Mouse (Mus musculus): ENCODE results near the gene Nudt14. TPM values are rescaled to one million over a fixed set of nuclear protein-coding genes. Genes with fewer than 3 reads are reported as not detected.

The Nudt14 gene
- polyA plus RNA-seq, 1 experiment from 2014 or later = 87.2 TPM

DNA sequence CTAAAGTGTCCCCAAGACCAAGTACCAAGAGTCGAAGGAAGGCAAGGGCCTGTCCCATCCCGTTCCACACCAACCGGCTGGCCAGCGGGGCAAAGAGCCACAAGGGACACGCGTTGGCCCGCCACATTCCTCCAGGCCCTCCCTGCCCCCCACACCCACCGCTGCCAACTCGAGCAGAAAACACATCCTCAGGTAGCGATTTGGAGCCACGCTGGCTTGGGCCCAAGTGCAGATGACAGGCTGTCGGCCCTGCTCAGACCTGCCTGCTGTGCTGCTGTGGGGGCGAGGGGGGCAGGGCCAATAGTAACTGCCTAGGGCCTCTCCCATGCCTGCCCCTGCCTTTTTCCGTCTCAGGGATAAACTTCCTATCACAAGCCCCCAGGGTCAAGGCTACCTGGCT is 14.7 kb downstream of the Nudt14 start:
- Histone ChIP-seq H3K9ac (0 out of 2 replicates have a peak overlapping the region, but pooled peaks have one; percentile 7), H3K4me1 (peaks cover 32% of the 10 kb centered on the region; the same call in 1 of the 2 replicates), H3K27ac (no peak overlapping the region), H3K4me2 (replicated peaks) (peak overlapping the region; percentile 82), H3K9me3 (no peaks in the 10 kb centered on the region), H3K36me3 (no peaks in the 10 kb centered on the region), H3K4me3 (no peak overlapping the region), H3K27me3 (peaks cover 67% of the 10 kb centered on the region)
- 53% methylated on average over 14 of the region's 14 CpGs for WGBS
- no peak for ATAC-seq (ENCODE audit: insufficient number of reproducible peaks, insufficient read depth, low FRiP score, low TSS enrichment)

DNA sequence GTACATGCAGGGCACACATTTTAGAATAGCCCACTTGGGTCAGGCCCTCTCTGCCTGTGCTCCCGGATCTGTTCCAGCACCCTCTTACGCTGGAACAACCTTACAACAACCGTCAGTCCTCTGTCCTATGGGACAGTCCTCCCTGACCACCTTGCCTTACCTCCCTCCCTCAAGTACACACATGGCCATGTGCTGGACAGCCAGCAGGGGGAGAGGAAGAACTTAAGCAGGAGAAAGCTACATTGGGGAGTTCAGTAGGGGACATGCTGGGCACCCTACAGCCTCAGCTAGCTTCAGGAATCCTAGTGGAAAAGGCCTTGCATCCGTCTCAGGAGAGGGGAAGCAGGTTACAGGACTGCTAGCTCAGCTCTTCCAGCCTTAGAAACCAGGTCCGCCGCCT is 16.0 kb downstream of the Nudt14 start:
- ATAC-seq (ENCODE audit: insufficient number of reproducible peaks, insufficient read depth, low FRiP score, low TSS enrichment) = no peak
- WGBS = 73% methylated on average over 6 of the region's 6 CpGs
- Histone ChIP-seq H3K9me3 (no peaks in the 10 kb centered on the region), H3K4me3 (no peak overlapping the region), H3K27me3 (peaks cover 56% of the 10 kb centered on the region), H3K27ac (no peak overlapping the region), H3K4me2 (replicated peaks) (no peak overlapping the region), H3K36me3 (no peaks in the 10 kb centered on the region), H3K4me1 (peaks cover 37% of the 10 kb centered on the region; the same call in 1 of the 2 replicates), H3K9ac (no peak overlapping the region)

DNA sequence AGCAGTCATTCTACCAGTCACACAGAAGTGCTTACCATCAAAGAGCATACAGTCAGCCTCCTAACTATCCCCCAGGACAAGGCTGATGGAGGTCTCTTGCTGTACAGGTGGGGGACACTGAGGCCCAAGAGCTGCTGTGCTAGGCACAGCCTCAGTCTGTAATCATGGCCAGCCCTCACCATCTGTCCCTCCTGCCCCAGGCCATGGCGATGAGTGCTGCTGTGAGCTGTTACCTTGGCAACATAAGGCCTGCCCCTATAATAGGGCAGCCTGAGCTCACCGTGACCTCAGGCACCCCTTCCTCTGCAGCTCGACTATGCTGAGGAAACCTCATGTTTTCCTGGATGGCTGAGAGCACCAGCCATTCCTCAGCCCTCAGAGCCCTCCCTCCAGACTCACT is 19.4 kb downstream of the Nudt14 start:
- Histone ChIP-seq H3K27ac (no peak overlapping the region), H3K36me3 (no peaks in the 10 kb centered on the region), H3K27me3 (peaks cover 24% of the 10 kb centered on the region), H3K4me1 (peaks cover 18% of the 10 kb centered on the region; the same call in 1 of the 2 replicates), H3K4me3 (no peak overlapping the region), H3K4me2 (replicated peaks) (no peak overlapping the region), H3K9ac (no peak overlapping the region), H3K9me3 (no peaks in the 10 kb centered on the region)
- ATAC-seq (ENCODE audit: insufficient number of reproducible peaks, insufficient read depth, low FRiP score, low TSS enrichment) = no peak
- WGBS = 19% methylated on average over 3 of the region's 3 CpGs

DNA sequence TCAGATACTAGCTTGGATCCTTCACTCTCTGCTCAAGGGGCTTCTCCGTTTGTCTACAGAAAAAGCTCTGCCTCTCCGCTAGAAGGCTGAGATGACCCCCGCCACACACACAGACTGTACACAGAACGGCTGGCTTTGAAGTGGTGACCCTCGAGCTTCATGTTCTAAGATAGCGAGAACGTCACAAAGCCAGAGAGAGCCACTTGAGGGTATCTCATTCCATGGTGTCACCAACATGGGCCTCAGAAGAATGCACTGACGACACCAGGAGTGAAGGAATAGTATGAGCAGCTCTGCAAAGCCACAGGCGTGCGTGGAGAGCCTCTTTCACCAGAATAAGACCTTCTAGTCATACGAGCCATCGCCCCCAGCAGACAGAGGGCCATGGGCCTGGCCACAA is 20.4 kb downstream of the Nudt14 start:
- Histone ChIP-seq H3K27ac (no peak overlapping the region), H3K27me3 (peaks cover 14% of the 10 kb centered on the region), H3K9ac (no peak overlapping the region), H3K4me3 (no peak overlapping the region), H3K9me3 (no peaks in the 10 kb centered on the region), H3K36me3 (no peaks in the 10 kb centered on the region), H3K4me2 (replicated peaks) (no peak overlapping the region), H3K4me1 (peaks cover 13% of the 10 kb centered on the region; the same call in 1 of the 2 replicates)
- no peak for ATAC-seq (ENCODE audit: insufficient number of reproducible peaks, insufficient read depth, low FRiP score, low TSS enrichment)
- 77% methylated on average over 12 of the region's 12 CpGs for WGBS

DNA sequence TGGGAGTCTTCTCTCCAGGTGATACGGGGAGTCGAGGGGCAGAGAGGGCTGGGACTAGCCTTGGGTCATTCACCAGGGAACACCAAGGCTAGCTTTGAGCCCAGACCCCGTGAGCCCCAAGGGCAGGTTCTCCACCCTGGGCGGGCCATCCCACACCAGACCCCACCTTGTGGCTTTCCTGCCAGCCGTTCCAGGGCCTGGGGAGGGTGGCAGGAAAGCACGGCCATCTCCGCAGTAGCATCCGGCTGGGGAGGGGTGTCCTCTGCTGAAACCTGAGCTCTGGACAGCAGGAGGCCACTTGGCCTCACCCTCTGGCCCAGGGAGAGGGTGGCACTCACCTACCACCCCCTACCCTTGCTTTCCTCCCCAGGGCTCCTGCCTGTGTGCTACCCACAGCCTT is 24.0 kb downstream of the Nudt14 start:
- no peaks in the 10 kb centered on the region for H3K36me3 ChIP-seq
- no peak overlapping the region for H3K4me3 ChIP-seq
- peaks cover 10% of the 10 kb centered on the region; the same call in 1 of the 2 replicates for H3K4me1 ChIP-seq
- no peak for ATAC-seq (ENCODE audit: insufficient number of reproducible peaks, insufficient read depth, low FRiP score, low TSS enrichment)
- no peaks in the 10 kb centered on the region for H3K9me3 ChIP-seq
- H3K9ac ChIP-seq = no peak overlapping the region; the same call in 1 of the 2 replicates
- H3K27ac ChIP-seq = no peak overlapping the region
- H3K4me2 ChIP-seq (replicated peaks) = no peak overlapping the region
- WGBS = 51% methylated on average over 8 of the region's 8 CpGs
- no peaks in the 10 kb centered on the region for H3K27me3 ChIP-seq

DNA sequence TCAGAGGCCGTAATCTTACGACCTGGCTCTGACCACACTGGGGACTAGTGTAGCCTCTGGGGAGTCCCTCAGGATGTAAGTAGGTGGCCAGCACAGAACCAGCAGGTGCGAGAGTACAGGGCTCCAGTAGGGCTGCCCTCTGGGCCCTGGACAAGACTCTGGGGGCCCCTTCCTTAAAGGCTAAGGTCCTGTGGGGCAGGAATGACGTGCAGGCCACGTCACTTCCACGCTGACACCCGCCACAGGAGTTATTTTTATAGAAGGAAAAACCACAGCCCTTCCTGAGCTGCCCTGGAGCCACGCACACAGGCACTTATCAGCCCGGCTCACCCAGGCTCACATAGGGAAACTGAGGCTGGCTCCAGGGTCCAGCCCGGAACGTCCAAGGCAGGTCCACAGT is 24.4 kb downstream of the Nudt14 start:
- Histone ChIP-seq H3K9me3 (no peaks in the 10 kb centered on the region), H3K36me3 (no peaks in the 10 kb centered on the region), H3K4me1 (peaks cover 7% of the 10 kb centered on the region; the same call in 1 of the 2 replicates), H3K4me3 (no peak overlapping the region), H3K4me2 (replicated peaks) (no peak overlapping the region), H3K27me3 (no peaks in the 10 kb centered on the region), H3K9ac (no peak overlapping the region), H3K27ac (no peak overlapping the region)
- ATAC-seq (ENCODE audit: insufficient number of reproducible peaks, insufficient read depth, low FRiP score, low TSS enrichment) = no peak
- 77% methylated on average over 11 of the region's 11 CpGs for WGBS

DNA sequence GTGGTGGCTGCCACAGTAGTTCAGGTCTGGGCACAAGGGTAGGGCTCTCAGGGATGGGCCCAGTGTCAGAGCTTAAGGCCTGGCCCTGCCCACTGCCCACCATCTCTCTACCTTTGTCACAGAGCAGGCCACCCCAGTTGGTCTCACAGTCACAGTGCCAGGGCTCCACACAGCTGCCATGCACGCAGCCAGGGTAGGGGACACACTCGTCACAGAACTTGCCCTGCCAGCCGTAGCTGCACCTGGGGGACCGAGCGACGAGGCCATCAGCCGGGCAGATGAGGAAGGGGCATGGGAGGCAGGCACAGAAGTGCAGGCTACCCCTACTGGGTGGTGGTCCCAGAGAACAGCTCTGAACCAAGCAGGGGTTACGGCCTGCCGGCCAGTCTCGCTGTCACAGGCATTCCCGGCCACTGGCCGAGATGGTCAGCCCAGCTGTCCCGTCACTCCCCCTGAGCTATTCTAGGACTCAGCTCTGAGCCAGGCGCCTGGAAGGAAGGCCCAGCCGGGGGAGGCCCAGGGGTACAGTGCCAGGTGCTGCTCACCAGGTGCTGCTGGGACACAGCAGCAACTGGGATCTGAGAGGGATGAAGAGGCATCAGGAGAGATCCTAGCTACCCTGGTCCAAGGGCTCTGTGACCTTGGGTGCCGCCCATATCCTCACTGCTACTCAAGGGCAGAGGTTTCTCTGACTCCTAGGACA is 25.1 kb downstream of the Nudt14 start:
- ATAC-seq (ENCODE audit: insufficient number of reproducible peaks, insufficient read depth, low FRiP score, low TSS enrichment) = no peak
- Histone ChIP-seq H3K27me3 (no peaks in the 10 kb centered on the region), H3K4me2 (replicated peaks) (no peak overlapping the region), H3K27ac (no peak overlapping the region), H3K4me1 (peaks cover 2% of the 10 kb centered on the region; the same call in 1 of the 2 replicates), H3K9me3 (no peaks in the 10 kb centered on the region), H3K36me3 (peaks cover 2% of the 10 kb centered on the region; the same call in 1 of the 2 replicates), H3K9ac (no peak overlapping the region), H3K4me3 (no peak overlapping the region)
- WGBS = 81% methylated on average over 16 of the region's 16 CpGs

DNA sequence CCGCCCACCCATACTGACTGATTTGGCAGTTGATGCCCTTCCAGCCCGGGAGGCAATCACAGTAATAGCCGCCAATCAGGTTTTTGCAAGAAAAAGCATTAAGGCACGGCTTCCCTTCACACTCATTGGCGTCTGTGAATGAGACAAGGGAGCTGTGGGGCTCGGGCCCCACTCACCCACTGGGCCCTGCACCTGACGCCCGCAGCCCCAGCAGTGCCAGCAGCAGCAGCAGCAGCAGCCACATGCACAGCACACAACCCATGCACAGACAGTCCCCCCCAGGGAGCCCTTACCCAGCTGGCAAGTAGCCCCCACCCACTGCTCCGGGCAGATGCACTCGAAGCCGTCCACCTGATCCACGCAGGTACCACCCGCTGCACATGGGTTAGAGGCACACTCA is 26.3 kb downstream of the Nudt14 start:
- H3K9me3 ChIP-seq = no peaks in the 10 kb centered on the region
- no peak overlapping the region for H3K9ac ChIP-seq
- H3K36me3 ChIP-seq = peaks cover 6% of the 10 kb centered on the region; the same call in 1 of the 2 replicates
- 82% methylated on average over 13 of the region's 13 CpGs for WGBS
- H3K4me2 ChIP-seq (replicated peaks) = no peak overlapping the region
- no peaks in the 10 kb centered on the region for H3K27me3 ChIP-seq
- H3K4me1 ChIP-seq = no peaks in the 10 kb centered on the region
- no peak overlapping the region for H3K4me3 ChIP-seq
- H3K27ac ChIP-seq = no peak overlapping the region
- no peak for ATAC-seq (ENCODE audit: insufficient number of reproducible peaks, insufficient read depth, low FRiP score, low TSS enrichment)

DNA sequence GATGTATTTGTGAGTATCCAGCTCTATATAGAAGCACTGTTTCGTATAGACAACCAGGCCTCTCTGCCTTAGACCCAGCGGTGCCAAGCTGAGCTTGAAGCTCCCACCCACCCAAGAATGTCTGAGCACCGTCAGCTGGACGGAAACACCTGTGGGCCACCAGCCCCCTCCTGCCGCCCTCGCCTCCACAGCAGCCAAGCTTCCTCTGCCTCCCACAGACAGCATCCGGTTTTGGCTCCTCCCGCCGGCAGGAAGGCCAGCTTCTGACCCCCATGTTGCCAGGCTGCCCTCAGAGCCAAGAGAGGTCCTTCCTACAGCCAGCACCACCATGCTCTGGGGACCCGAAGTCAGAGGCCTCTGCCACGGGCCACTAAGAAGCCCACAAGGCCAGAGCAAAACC is 27.4 kb downstream of the Nudt14 start:
- H3K4me2 ChIP-seq (replicated peaks) = no peak overlapping the region
- no peaks in the 10 kb centered on the region for H3K4me1 ChIP-seq
- H3K9me3 ChIP-seq = no peaks in the 10 kb centered on the region
- no peak for ATAC-seq (ENCODE audit: insufficient number of reproducible peaks, insufficient read depth, low FRiP score, low TSS enrichment)
- no peak overlapping the region for H3K9ac ChIP-seq
- no peaks in the 10 kb centered on the region for H3K27me3 ChIP-seq
- H3K36me3 ChIP-seq = peaks cover 8% of the 10 kb centered on the region; the same call in 1 of the 2 replicates
- H3K27ac ChIP-seq = no peak overlapping the region
- no peak overlapping the region for H3K4me3 ChIP-seq
- 75% methylated on average over 11 of the region's 11 CpGs for WGBS

DNA sequence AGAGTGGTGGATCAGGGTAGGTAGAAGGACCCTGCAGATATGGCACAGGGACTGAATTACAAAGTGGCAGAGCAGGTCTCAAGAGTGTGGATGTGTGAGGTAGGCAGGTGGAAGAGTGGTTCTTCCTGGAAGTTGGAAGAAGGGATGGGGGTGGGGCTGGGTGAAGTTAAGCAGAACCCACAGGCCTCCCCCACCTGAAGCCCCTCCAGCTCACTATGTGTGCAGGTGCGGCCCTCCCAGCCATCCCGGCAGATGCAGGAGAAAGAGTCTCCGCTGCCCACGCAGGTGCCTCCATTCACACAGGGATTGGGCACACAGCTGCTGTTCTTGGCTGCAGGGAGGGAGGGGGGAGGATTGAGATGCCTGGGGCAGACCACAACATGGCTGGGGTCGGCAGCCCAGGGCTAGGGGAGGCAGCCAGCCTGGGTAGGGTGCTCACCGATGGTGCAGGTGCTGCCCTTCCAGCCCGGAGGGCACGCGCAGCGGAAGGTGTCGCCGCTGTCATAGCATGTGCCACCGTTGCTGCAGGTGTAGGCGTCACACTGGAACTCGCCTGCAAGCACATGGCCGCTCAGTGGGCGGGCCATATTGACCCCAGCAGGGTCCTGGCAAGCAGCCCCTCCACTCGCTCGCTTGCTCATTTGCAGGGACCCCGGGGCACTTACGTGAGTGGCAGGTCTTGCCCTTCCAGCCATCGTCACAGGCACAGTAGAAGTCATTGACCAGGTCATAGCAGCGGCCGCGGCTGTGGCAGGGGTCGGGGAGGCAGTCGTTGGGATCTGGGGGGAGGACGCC is 28.8 kb downstream of the Nudt14 start:
- H3K4me1 ChIP-seq = no peaks in the 10 kb centered on the region
- no peak overlapping the region for H3K27ac ChIP-seq
- H3K36me3 ChIP-seq = peaks cover 16% of the 10 kb centered on the region; the same call in 1 of the 2 replicates
- no peaks in the 10 kb centered on the region for H3K9me3 ChIP-seq
- no peak overlapping the region for H3K4me2 ChIP-seq (replicated peaks)
- no peaks in the 10 kb centered on the region for H3K27me3 ChIP-seq
- H3K4me3 ChIP-seq = no peak overlapping the region
- no peak for ATAC-seq (ENCODE audit: insufficient number of reproducible peaks, insufficient read depth, low FRiP score, low TSS enrichment)
- 83% methylated on average over 28 of the region's 28 CpGs for WGBS
- H3K9ac ChIP-seq = no peak overlapping the region

DNA sequence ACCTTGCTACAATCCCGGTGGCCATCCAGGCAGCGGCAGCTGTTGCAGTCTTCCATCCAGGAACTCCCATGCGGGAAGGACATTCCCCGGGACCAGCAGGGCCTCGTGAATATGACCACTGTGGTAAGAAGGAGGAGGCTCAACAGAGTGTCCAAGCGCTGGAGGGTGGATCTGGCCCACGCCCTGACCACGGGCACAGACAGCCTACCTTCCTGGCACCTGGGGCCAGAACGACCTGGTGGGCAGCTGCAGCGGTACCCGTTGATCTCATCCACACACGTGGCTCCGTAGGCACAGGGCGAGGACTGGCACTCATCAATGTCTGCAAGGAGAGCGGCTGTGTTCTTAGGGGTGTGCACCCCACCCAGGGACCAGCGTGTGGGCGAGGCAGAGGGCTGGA is 30.2 kb downstream of the Nudt14 start:
- Histone ChIP-seq H3K27ac (no peak overlapping the region), H3K27me3 (no peaks in the 10 kb centered on the region), H3K9me3 (no peaks in the 10 kb centered on the region), H3K9ac (no peak overlapping the region), H3K36me3 (peaks cover 16% of the 10 kb centered on the region; the same call in 1 of the 2 replicates), H3K4me3 (no peak overlapping the region), H3K4me2 (replicated peaks) (no peak overlapping the region), H3K4me1 (no peaks in the 10 kb centered on the region)
- ATAC-seq (ENCODE audit: insufficient number of reproducible peaks, insufficient read depth, low FRiP score, low TSS enrichment) = no peak
- WGBS = 87% methylated on average over 17 of the region's 17 CpGs

DNA sequence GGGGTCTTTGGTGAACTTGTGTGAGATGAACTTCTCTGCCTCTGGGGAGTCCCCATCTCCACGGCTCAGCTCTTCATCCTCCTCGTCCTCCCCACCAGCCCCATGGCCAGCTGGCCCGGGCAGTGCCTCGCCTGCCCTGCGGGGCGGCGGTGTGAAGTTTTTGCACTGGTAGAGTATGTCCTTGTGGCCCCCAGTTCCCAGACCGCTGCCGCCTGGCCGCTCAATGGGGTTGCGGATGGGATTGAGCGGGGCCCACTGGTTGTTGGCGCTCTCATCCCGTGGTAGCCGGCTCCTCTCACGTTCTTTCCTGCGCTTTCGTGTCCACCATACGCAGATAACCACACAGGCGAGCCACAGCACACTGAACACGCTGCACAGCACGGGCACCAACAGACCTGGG is 32.9 kb downstream of the Nudt14 start:
- H3K36me3 ChIP-seq = peaks cover 16% of the 10 kb centered on the region; the same call in 1 of the 2 replicates
- no peak for ATAC-seq (ENCODE audit: insufficient number of reproducible peaks, insufficient read depth, low FRiP score, low TSS enrichment)
- H3K27me3 ChIP-seq = no peaks in the 10 kb centered on the region
- 94% methylated on average over 22 of the region's 22 CpGs for WGBS
- H3K4me3 ChIP-seq = no peak overlapping the region
- no peak overlapping the region for H3K27ac ChIP-seq
- H3K4me1 ChIP-seq = no peaks in the 10 kb centered on the region
- no peak overlapping the region for H3K4me2 ChIP-seq (replicated peaks)
- no peaks in the 10 kb centered on the region for H3K9me3 ChIP-seq
- no peak overlapping the region for H3K9ac ChIP-seq
